Mouse (Mus musculus) kidney, postnatal 0 days (tissue): ENCODE measurements around the gene Dgki. TPM values are rescaled to one million over a fixed set of nuclear protein-coding genes. Genes with fewer than 3 reads are reported as not detected.
A peak's percentile ranks its signal among the peaks of the same experiment; 100 is the strongest.

ENCODE experiments used
- ATAC-seq: fragments of 200-750 bp; cut with Nextera tagmentation; replicated peaks from 2 replicates; pipeline ENCODE4 v1.8.0; 2017; ENCODE audit warnings: low read depth, moderate number of reproducible peaks, moderate TSS enrichment, moderate library complexity; ENCODE audit not compliant: low FRiP score
- DNase-seq: peaks from one replicate; pipeline ENCODE4 v3.0.0-alpha.2; 2016; ENCODE audit warnings: low spot score
- H3K27ac ChIP-seq: fragments of 300-500 bp; sonication (generic); 2 replicates; pipeline ENCODE4 v1.5.1; 2014; ENCODE audit warnings: mild to moderate bottlenecking
- H3K27me3 ChIP-seq: fragments of 300-500 bp; sonication (generic); 2 replicates; pipeline ENCODE4 v1.6.1; 2014; ENCODE audit warnings: low read length, mixed read lengths; ENCODE audit not compliant: insufficient read depth
- H3K36me3 ChIP-seq: fragments of 300-500 bp; sonication (generic); 2 replicates; pipeline ENCODE4 v1.6.1; 2014; ENCODE audit warnings: low read length, mixed read lengths; ENCODE audit not compliant: insufficient read depth
- H3K4me1 ChIP-seq: fragments of 300-500 bp; sonication (generic); replicated peaks from 2 replicates; pipeline ENCODE4 v1.6.1; 2014; ENCODE audit warnings: antibody characterized with exemption, low read length, mixed read lengths; ENCODE audit not compliant: insufficient read depth
- H3K4me2 ChIP-seq: fragments of 300-500 bp; sonication (generic); 2 replicates; pipeline ENCODE4 v1.6.1; 2014; ENCODE audit warnings: mild to moderate bottlenecking, low read length, moderate library complexity, mixed read lengths
- H3K4me3 ChIP-seq: fragments of 300-500 bp; sonication (generic); replicated peaks from 2 replicates; pipeline ENCODE4 v1.5.1; 2014; ENCODE audit warnings: low read depth, low read length
- H3K9ac ChIP-seq: fragments of 300-500 bp; sonication (generic); 2 replicates; pipeline ENCODE4 v1.6.1; 2014; ENCODE audit warnings: low read depth, low read length
- H3K9me3 ChIP-seq: fragments of 300-500 bp; sonication (generic); replicated peaks from 2 replicates; pipeline ENCODE4 v1.6.1; 2016; ENCODE audit warnings: low read length, inconsistent platforms, mixed read lengths
- CTCF ChIP-seq: IDR thresholded peaks from 2 replicates; pipeline ENCODE4 v1.5.1; 2016; ENCODE audit warnings: antibody characterized with exemption, low read depth, mild to moderate bottlenecking, moderate library complexity
- WGBS: fragments of 180-500 bp; shearing (Covaris S2); extraction: QIAGEN DNeasy Blood & Tissue Kit; methylation state at CpG from one replicate; pipeline ENCODE4 v1.1.7; 2014; 5-methylcytosine and 5-hydroxymethylcytosine counted together
- polyA plus RNA-seq: library from polyadenylated mRNA; unstranded; fragments of >200 nt; fragmentation: Nextera tagmentation; extraction: Ambion mirVana; gene quantifications from 2 replicates; pipeline ENCODE4 v1.2.1, GENCODE M21; 2015

Dgki gene
- polyA plus RNA-seq, 1 experiment from 2014 or later: 0.76 TPM

DNA sequence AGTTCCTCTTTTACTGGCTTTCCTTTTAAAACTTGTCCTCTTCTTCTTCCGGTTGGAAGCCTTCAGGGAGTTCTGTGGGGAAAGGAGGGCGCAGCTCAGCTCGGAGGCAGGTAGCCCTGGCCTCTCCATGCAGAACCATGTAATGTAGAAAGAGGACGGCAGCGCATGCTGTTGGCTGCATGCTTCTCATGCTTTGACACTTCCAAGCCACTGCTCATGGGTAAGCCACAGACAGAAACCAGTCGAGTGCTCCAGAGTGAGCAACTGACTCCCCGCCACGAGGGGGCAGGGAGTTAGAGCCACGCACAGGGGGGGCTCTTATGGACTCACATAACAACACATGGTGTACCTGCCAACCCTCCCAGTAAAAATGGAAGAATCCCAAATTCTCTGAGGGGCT lies 242.0 kb downstream of the Dgki start:
- DNase-seq: no peak

DNA sequence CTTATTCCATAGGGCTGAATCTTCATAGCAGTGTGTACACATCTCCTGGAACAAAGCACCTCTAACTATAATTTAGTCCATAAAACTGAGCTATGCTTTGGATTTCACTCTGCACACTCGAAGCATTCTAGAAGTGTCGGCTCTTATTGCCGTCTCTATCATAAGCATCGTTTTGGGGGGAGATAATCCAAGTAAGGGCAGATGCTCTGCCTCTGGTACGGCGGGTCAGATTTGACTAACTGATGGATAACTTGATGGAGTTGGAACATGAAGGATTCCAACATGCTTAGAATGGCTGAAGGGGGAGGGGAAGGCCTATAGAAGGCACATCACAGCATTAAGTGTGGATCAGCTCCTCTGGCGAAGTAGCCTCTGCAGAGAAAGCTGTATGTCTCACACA lies 242.4 kb downstream of the Dgki start:
- no peak overlapping the region for H3K9ac ChIP-seq
- DNase-seq (no peak), ATAC-seq (no peak)
- H3K4me3 ChIP-seq: no peak overlapping the region
- no peak overlapping the region for H3K4me2 ChIP-seq
- no peak for TF ChIP-seq CTCF
- H3K36me3 ChIP-seq: no peaks in the 10 kb centered on the region
- H3K9me3 ChIP-seq: no peaks in the 10 kb centered on the region
- no peaks in the 10 kb centered on the region for H3K4me1 ChIP-seq
- H3K27ac ChIP-seq: no peak overlapping the region
- 92% methylated on average over 7 of the region's 7 CpGs for WGBS
- no peaks in the 10 kb centered on the region for H3K27me3 ChIP-seq

More for the DNA sequence above, 242.0 kb downstream of the Dgki start:
- H3K4me3 ChIP-seq: no peak overlapping the region
- no peak for TF ChIP-seq CTCF
- no peaks in the 10 kb centered on the region for H3K27me3 ChIP-seq
- no peaks in the 10 kb centered on the region for H3K36me3 ChIP-seq
- no peaks in the 10 kb centered on the region for H3K9me3 ChIP-seq
- H3K9ac ChIP-seq: no peak overlapping the region
- no peak overlapping the region for H3K4me2 ChIP-seq
- no peak for ATAC-seq
- no peak overlapping the region for H3K27ac ChIP-seq
- H3K4me1 ChIP-seq: no peaks in the 10 kb centered on the region
- 83% methylated on average over 9 of the region's 9 CpGs for WGBS

DNA sequence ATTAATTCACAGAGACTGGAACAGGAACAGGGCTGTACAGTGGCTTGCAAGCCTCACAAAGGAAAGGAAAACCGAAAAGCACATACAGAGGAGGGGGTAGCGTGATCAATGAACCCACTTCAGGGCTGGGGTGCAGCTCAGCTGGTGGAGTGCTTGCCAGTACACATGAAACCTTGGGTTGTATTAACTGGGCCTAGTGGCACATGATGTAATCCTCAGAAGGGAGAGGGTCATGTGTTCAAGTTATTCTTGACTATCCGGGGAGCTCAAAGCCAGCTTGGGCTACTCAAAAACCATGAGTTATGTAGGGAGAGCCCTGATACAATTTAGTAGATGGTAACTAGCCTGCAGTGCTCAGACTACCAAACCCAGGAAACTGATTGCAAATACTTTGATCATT lies 244.3 kb downstream of the Dgki start:
- no peak overlapping the region for H3K4me2 ChIP-seq
- H3K4me1 ChIP-seq: no peaks in the 10 kb centered on the region
- H3K9me3 ChIP-seq: no peaks in the 10 kb centered on the region
- H3K27me3 ChIP-seq: no peaks in the 10 kb centered on the region
- TF ChIP-seq CTCF: no peak
- no peak overlapping the region for H3K27ac ChIP-seq
- DNase-seq: no peak
- H3K4me3 ChIP-seq: no peak overlapping the region
- H3K9ac ChIP-seq: no peak overlapping the region
- 85% methylated on average over 3 of the region's 3 CpGs for WGBS
- no peaks in the 10 kb centered on the region for H3K36me3 ChIP-seq
- no peak for ATAC-seq

DNA sequence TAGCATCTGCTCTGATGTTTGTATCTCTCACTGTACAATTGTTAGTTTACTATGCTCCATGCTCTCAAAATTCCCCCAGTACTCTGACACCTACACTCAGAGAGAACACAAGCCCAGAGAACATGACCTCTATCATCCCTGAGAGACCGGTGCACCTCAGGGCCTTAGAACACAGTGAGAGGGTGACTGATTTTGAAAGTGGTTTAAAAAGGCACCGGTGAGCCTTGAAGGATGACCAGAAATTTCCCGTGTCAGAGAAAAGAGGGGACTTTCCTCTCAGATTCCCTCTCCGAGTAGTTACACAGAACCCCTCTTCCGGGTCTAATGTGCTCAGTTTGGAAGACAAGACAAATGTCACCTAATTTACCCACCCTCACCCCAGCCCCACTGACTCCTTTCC lies 244.9 kb downstream of the Dgki start:
- no peak overlapping the region for H3K9ac ChIP-seq
- H3K36me3 ChIP-seq: no peaks in the 10 kb centered on the region
- WGBS: 48% methylated on average over 5 of the region's 5 CpGs
- H3K4me3 ChIP-seq: no peak overlapping the region
- H3K27ac ChIP-seq: no peak overlapping the region
- H3K27me3 ChIP-seq: no peaks in the 10 kb centered on the region
- no peak for TF ChIP-seq CTCF
- no peaks in the 10 kb centered on the region for H3K4me1 ChIP-seq
- no peak for ATAC-seq
- DNase-seq: no peak
- no peaks in the 10 kb centered on the region for H3K9me3 ChIP-seq
- no peak overlapping the region for H3K4me2 ChIP-seq

- peak; percentile 85 for TF ChIP-seq CTCF
- H3K9me3 ChIP-seq: no peaks in the 10 kb centered on the region
- H3K36me3 ChIP-seq: no peaks in the 10 kb centered on the region
- WGBS: 44% methylated on average over 6 of the region's 6 CpGs
- no peaks in the 10 kb centered on the region for H3K27me3 ChIP-seq
- no peak overlapping the region for H3K9ac ChIP-seq
- H3K4me2 ChIP-seq: no peak overlapping the region
- no peak overlapping the region for H3K4me3 ChIP-seq
- no peak for ATAC-seq
- peak; percentile 92 for DNase-seq
- no peaks in the 10 kb centered on the region for H3K4me1 ChIP-seq
- H3K27ac ChIP-seq: no peak overlapping the region
These were observed 245.5 kb downstream of the Dgki start for GRCm38 (mm10) chr6:37054435-37055020.

- Histone ChIP-seq H3K27ac (no peak overlapping the region), H3K4me2 (no peak overlapping the region), H3K9me3 (no peaks in the 10 kb centered on the region), H3K9ac (no peak overlapping the region), H3K4me1 (no peaks in the 10 kb centered on the region), H3K27me3 (no peaks in the 10 kb centered on the region), H3K4me3 (no peak overlapping the region), H3K36me3 (no peaks in the 10 kb centered on the region)
- ATAC-seq (no peak), DNase-seq (no peak)
- WGBS: 59% methylated on average over 2 of the region's 2 CpGs
- no peak for TF ChIP-seq CTCF
These were observed 246.6 kb downstream of the Dgki start for GRCm38 (mm10) chr6:37053411-37053810.

DNA sequence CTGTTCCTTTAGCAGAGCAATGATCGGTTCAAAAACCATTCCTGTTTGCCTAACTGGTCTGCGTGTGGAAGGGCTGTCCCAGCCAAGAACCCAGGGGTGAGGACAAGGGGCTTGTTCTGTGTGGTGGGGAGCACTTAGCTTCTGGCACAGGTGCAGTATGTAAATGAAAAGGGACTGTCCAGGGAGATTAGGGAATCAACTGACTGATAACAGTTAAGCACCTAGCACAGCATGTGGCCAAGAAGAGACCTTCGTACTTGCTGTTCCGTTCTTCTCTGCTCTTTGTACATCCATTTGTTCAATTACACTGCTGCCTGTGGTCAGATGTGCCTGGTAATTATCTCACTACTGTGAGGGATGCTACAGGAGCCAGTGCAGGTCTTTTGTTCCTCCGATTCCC lies 248.3 kb downstream of the Dgki start:
- H3K4me2 ChIP-seq: no peak overlapping the region
- DNase-seq: no peak
- TF ChIP-seq CTCF: no peak
- no peaks in the 10 kb centered on the region for H3K4me1 ChIP-seq
- H3K36me3 ChIP-seq: no peaks in the 10 kb centered on the region
- no peaks in the 10 kb centered on the region for H3K27me3 ChIP-seq
- no peak for ATAC-seq
- no peak overlapping the region for H3K9ac ChIP-seq
- 62% methylated on average over 5 of the region's 5 CpGs for WGBS
- no peak overlapping the region for H3K27ac ChIP-seq
- H3K9me3 ChIP-seq: no peaks in the 10 kb centered on the region
- no peak overlapping the region for H3K4me3 ChIP-seq
